Mouse (Mus musculus) R1 (cell line): ENCODE data around the gene Bpifb5.
"Not testable (repeated sequence)": the region's sequence is repeated elsewhere in the genome, so short reads cannot be mapped to it uniquely, and the experiment has no call there.

Experiments used
- DNase-seq: peaks from one replicate; pipeline ENCODE4 v3.0.0-alpha.2; 2018; ENCODE audit warnings: low read depth, low spot score

Bpifb5 gene

GRCm38 (mm10) chr2:154223265-154223916 lies at the start of gene Bpifb5:
Gene Bpifb5, plus strand, starts transcription at chr2:154223742.
- DNase-seq: peak; percentile 86

- DNase-seq: not testable (repeated sequence)
Measured at GRCm38 (mm10) chr2:154181900-154182299, 41.6 kb upstream of the Bpifb5 start.

GRCm38 (mm10) chr2:154183061-154183460 lies 40.5 kb upstream of the Bpifb5 start:
- DNase-seq: not testable (repeated sequence)

GRCm38 (mm10) chr2:154185319-154185718 lies 38.2 kb upstream of the Bpifb5 start:
- DNase-seq: no peak

GRCm38 (mm10) chr2:154185748-154186147 lies 37.8 kb upstream of the Bpifb5 start:
- no peak for DNase-seq

- DNase-seq: peak; percentile 78
Measured at GRCm38 (mm10) chr2:154187468-154187867, 36.1 kb upstream of the Bpifb5 start.

GRCm38 (mm10) chr2:154189877-154190434 lies 33.6 kb upstream of the Bpifb5 start:
- DNase-seq: no peak

- DNase-seq: no peak
Measured at GRCm38 (mm10) chr2:154190546-154191258, 32.8 kb upstream of the Bpifb5 start, which contains the start of gene Bpifb1. Gene Bpifb1, plus strand, starts transcription at chr2:154190818.

- no peak for DNase-seq
Measured at GRCm38 (mm10) chr2:154192141-154192540, 31.4 kb upstream of the Bpifb5 start.

- DNase-seq: no peak
Measured at GRCm38 (mm10) chr2:154193071-154193470, 30.5 kb upstream of the Bpifb5 start.

- DNase-seq: no peak
Measured at GRCm38 (mm10) chr2:154193994-154194504, 29.5 kb upstream of the Bpifb5 start.

- DNase-seq: no peak
Measured at GRCm38 (mm10) chr2:154197036-154197435, 26.5 kb upstream of the Bpifb5 start.

GRCm38 (mm10) chr2:154204630-154205029 lies 18.9 kb upstream of the Bpifb5 start:
- DNase-seq: no peak

- DNase-seq: peak; percentile 75
Measured at GRCm38 (mm10) chr2:154206908-154207307, 16.6 kb upstream of the Bpifb5 start.

GRCm38 (mm10) chr2:154209112-154209511 lies 14.4 kb upstream of the Bpifb5 start:
- DNase-seq: peak; percentile 45

- DNase-seq: no peak
Measured at GRCm38 (mm10) chr2:154211121-154211520, 12.4 kb upstream of the Bpifb5 start.

GRCm38 (mm10) chr2:154211881-154212280 lies 11.7 kb upstream of the Bpifb5 start:
- DNase-seq: no peak

- DNase-seq: peak; percentile 89
Measured at GRCm38 (mm10) chr2:154215191-154215590, 8.4 kb upstream of the Bpifb5 start.

- no peak for DNase-seq
Measured at GRCm38 (mm10) chr2:154219950-154220349, 3.6 kb upstream of the Bpifb5 start.

GRCm38 (mm10) chr2:154223917-154224273 lies 353 bp downstream of the Bpifb5 start:
- DNase-seq: peak; percentile 36

GRCm38 (mm10) chr2:154226991-154227390 lies 3.4 kb downstream of the Bpifb5 start:
- no peak for DNase-seq

- no peak for DNase-seq
Measured at GRCm38 (mm10) chr2:154227830-154228229, 4.3 kb downstream of the Bpifb5 start.

GRCm38 (mm10) chr2:154233426-154233825 lies 9.9 kb downstream of the Bpifb5 start:
- no peak for DNase-seq
